Mouse (Mus musculus) liver, embryonic 11.5 days (tissue): ENCODE results near the gene Ppp1r15b. TPM values are rescaled to one million over a fixed set of nuclear protein-coding genes. Genes with fewer than 3 reads are reported as not detected.

Experiments
- ATAC-seq: fragments of 200-750 bp; cut with Nextera tagmentation; replicated peaks from 2 replicates; pipeline ENCODE4 v1.8.0; 2017; ENCODE audit warnings: moderate number of reproducible peaks, mild to moderate bottlenecking, moderate TSS enrichment, moderate library complexity; ENCODE audit not compliant: low FRiP score
- DNase-seq: peaks from one replicate; pipeline ENCODE4 v3.0.0-alpha.2; 2017; ENCODE audit warnings: low spot score
- H3K27ac ChIP-seq: fragments of 300-500 bp; sonication (generic); 2 replicates; pipeline ENCODE4 v1.5.1; 2014; ENCODE audit warnings: mild to moderate bottlenecking, low read depth, low read length, control low read depth
- H3K27me3 ChIP-seq: fragments of 300-500 bp; sonication (generic); replicated peaks from 2 replicates; pipeline ENCODE4 v1.6.1; 2014; ENCODE audit warnings: low read length, mixed read lengths; ENCODE audit not compliant: control insufficient read depth, insufficient read depth
- H3K36me3 ChIP-seq: fragments of 300-500 bp; sonication (generic); 2 replicates; pipeline ENCODE4 v1.6.1; 2014; ENCODE audit warnings: mild to moderate bottlenecking, low read length, moderate library complexity, mixed read lengths; ENCODE audit not compliant: control insufficient read depth, insufficient read depth
- H3K4me1 ChIP-seq: fragments of 300-500 bp; sonication (generic); replicated peaks from 2 replicates; pipeline ENCODE4 v1.6.1; 2014; ENCODE audit warnings: low read length, mixed read lengths; ENCODE audit not compliant: control insufficient read depth, insufficient read depth
- H3K4me2 ChIP-seq: fragments of 300-500 bp; sonication (generic); 2 replicates; pipeline ENCODE4 v1.6.1; 2014; ENCODE audit warnings: mild to moderate bottlenecking, control low read depth, moderate library complexity
- H3K4me3 ChIP-seq: fragments of 300-500 bp; sonication (generic); 2 replicates; pipeline ENCODE4 v1.5.1; 2014; ENCODE audit warnings: low read depth, low read length, control low read depth
- H3K9ac ChIP-seq: fragments of 300-500 bp; sonication (generic); 2 replicates; pipeline ENCODE4 v1.6.1; 2014; ENCODE audit warnings: low read depth, low read length, control low read depth
- H3K9me3 ChIP-seq: fragments of 300-500 bp; sonication (generic); 2 replicates; pipeline ENCODE4 v1.6.1; 2016; ENCODE audit warnings: low read length, inconsistent platforms, mixed read lengths; ENCODE audit not compliant: control insufficient read depth
- WGBS: fragments of 180-500 bp; shearing (Covaris S2); extraction: QIAGEN DNeasy Blood & Tissue Kit; methylation state at CpG from one replicate; pipeline ENCODE4 v1.1.7; 2014; 5-methylcytosine and 5-hydroxymethylcytosine counted together
- polyA plus RNA-seq: library from polyadenylated mRNA; unstranded; fragments of >200 nt; fragmentation: Nextera tagmentation; extraction: Ambion mirVana; gene quantifications from 2 replicates; pipeline ENCODE4 v1.2.1, GENCODE M21; 2014

The Ppp1r15b gene
- 89.0 and 95.4 TPM in 2 replicates for polyA plus RNA-seq

GRCm38 (mm10) chr1:133130638-133131560 lies at the start of gene Ppp1r15b:
Gene Ppp1r15b (plus strand): TSS chr1:133131143.
- H3K9me3 ChIP-seq, result no peaks in the 10 kb centered on the region
- H3K4me1 ChIP-seq, result peaks cover 14% of the 10 kb centered on the region
- peak within 1 kb of the TSS; percentile 97 for H3K27ac ChIP-seq
- WGBS, result under 1% methylated on average over 72 of the region's 72 CpGs
- H3K4me3 ChIP-seq, result peak within 1 kb of the TSS; percentile 99
- peak; percentile 98 for DNase-seq
- H3K4me2 ChIP-seq, result peak within 1 kb of the TSS; percentile 88
- ATAC-seq, result peak; percentile 98
- no peaks in the 10 kb centered on the region for H3K27me3 ChIP-seq
- H3K9ac ChIP-seq, result peak within 1 kb of the TSS; percentile 100
- peaks cover 15% of the 10 kb centered on the region for H3K36me3 ChIP-seq

DNA sequence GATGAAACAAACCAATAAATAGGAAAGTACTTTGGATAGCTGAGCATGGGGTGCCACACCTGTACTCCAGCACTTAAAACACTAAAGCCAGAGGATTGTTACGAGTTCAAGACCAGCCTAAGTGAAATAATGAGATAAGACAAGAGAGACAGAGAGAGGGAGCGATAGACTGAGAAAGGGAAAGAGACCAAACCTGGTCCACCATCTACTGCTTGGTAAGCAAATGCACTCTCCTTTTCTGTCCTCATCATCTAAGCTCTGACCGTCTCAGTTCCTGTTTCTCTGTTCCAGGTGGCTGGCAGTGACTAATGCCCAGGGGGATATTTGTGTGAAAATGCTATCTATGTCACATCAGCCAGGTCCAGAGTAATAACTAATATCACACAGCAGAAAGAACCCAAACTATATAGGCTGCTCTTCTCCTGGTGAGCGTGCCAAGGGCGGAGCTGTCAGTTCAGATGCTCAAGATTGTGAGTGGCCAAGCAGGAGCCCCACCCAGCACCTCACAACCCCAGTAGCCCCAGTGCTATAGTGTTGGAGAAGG lies 47.9 kb upstream of the Ppp1r15b start:
- ATAC-seq, result no peak
- 74% methylated on average over 5 of the region's 5 CpGs for WGBS
- Histone ChIP-seq H3K9me3 (no peaks in the 10 kb centered on the region), H3K9ac (no peak overlapping the region), H3K4me2 (no peak overlapping the region), H3K4me3 (no peak overlapping the region), H3K4me1 (peaks cover 21% of the 10 kb centered on the region), H3K36me3 (no peaks in the 10 kb centered on the region), H3K27me3 (no peaks in the 10 kb centered on the region), H3K27ac (no peak overlapping the region)
- DNase-seq, result no peak

DNA sequence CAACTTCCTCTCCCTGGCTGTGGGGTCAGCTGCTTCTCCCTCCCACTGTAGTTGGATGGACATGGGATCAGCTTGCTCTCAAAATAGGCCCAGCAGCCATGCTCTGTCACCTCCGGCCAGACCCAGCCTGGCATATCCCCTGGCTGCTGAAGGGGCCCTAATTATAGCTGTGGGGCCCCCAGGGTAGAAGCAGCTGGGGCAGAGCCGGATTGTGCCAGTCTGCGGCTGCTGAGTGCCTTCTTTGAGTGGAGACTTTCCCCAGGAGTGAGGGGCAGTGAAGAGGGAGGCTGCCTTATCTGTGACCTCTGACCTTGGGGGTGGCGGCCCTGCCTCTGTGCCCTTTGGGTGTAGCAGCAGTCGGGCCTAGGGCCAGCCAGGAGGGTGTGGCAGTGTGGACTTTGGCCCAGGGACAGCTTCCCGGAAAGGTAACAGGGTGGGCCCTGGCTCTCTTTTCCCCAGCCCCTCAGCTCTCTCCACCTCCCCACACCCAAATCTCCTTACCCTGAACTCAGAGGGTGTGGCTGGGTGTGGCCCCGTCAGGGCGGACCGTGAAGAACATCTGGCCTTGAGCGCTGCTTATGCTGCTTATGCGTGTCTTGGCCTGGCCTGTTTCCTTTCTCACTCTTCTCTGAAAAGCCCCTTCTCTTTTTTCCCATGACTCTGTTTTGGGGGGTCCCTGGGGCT lies 46.9 kb upstream of the Ppp1r15b start:
- 32% methylated on average over 11 of the region's 11 CpGs for WGBS
- Histone ChIP-seq H3K9me3 (no peaks in the 10 kb centered on the region), H3K9ac (no peak overlapping the region), H3K27ac (no peak overlapping the region), H3K4me2 (peak overlapping the region; percentile 28), H3K36me3 (no peaks in the 10 kb centered on the region), H3K27me3 (no peaks in the 10 kb centered on the region), H3K4me3 (no peak overlapping the region), H3K4me1 (peaks cover 21% of the 10 kb centered on the region)
- ATAC-seq, result peak; percentile 76
- no peak for DNase-seq

DNA sequence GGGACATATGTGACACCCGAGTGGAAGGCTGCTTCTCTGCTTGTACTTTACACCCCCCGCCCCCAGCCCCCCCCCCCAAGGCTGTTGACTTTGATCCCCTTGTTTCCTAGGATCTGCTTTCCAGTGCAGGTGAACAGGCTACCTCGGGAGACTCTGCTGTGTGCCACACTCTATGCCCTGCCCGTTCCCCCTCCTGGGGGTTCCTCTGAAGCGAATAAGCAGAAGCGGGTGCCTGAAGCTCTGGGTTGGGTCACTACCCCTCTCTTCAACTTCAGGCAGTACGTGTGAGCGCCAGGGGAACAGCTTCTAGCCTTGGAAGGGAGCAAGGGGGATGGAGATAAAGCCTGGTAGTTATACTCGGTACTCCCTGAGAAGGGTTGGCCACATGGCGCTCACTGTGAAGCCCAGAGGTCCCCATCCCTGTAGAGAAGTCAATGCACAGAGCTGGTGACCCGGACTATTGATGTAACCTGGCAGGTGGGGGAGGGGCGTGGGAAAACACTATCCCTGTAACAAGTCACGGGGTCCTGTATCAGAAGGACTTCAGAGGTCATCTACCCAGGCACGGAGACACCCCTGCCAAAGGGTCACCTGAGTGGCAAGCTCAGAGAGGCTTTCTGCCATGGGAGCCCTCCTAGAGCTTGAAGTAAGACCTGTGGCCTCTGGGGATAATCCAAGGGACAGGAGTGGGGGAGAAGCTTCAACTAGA lies 46.1 kb upstream of the Ppp1r15b start:
- Histone ChIP-seq H3K9me3 (no peaks in the 10 kb centered on the region), H3K27me3 (no peaks in the 10 kb centered on the region), H3K36me3 (no peaks in the 10 kb centered on the region), H3K4me3 (no peak overlapping the region), H3K4me1 (peaks cover 21% of the 10 kb centered on the region), H3K4me2 (peak overlapping the region; percentile 28), H3K9ac (no peak overlapping the region), H3K27ac (no peak overlapping the region)
- no peak for DNase-seq
- no peak for ATAC-seq
- WGBS, result 72% methylated on average over 14 of the region's 14 CpGs

DNA sequence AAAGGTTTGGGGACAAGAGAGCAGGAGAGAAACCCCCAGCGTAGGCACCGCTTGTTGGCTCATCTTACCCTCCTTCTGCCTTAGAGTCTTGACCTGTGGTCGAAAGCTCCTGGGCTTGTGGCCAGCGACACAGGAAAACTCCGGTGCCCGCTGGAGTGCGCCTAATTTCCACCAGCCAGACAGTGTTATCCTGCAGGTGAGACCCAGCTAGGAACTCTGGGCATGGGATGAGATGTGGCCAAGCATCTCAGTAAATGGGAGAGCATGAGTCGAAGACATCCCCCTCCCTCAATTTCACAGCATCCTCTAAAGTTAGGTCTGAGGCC lies 45.6 kb upstream of the Ppp1r15b start:
- H3K27me3 ChIP-seq, result no peaks in the 10 kb centered on the region
- H3K4me1 ChIP-seq, result peaks cover 21% of the 10 kb centered on the region
- ATAC-seq (no peak), DNase-seq (no peak)
- no peak overlapping the region for H3K9ac ChIP-seq
- no peak overlapping the region for H3K4me2 ChIP-seq
- H3K9me3 ChIP-seq, result no peaks in the 10 kb centered on the region
- no peaks in the 10 kb centered on the region for H3K36me3 ChIP-seq
- H3K27ac ChIP-seq, result no peak overlapping the region
- 95% methylated on average over 8 of the region's 8 CpGs for WGBS
- H3K4me3 ChIP-seq, result no peak overlapping the region

GRCm38 (mm10) chr1:133086804-133087203 lies 44.1 kb upstream of the Ppp1r15b start:
- H3K36me3 ChIP-seq, result no peaks in the 10 kb centered on the region
- no peak overlapping the region for H3K27ac ChIP-seq
- no peak overlapping the region for H3K4me3 ChIP-seq
- WGBS, result 85% methylated on average over 10 of the region's 10 CpGs
- peaks cover 21% of the 10 kb centered on the region for H3K4me1 ChIP-seq
- H3K9ac ChIP-seq, result no peak overlapping the region
- H3K27me3 ChIP-seq, result no peaks in the 10 kb centered on the region
- ATAC-seq (no peak), DNase-seq (no peak)
- no peaks in the 10 kb centered on the region for H3K9me3 ChIP-seq
- no peak overlapping the region for H3K4me2 ChIP-seq

GRCm38 (mm10) chr1:133087206-133087905 lies 43.6 kb upstream of the Ppp1r15b start:
- no peaks in the 10 kb centered on the region for H3K36me3 ChIP-seq
- DNase-seq (peak; percentile 59), ATAC-seq (no peak)
- 45% methylated on average over 7 of the region's 7 CpGs for WGBS
- no peak overlapping the region for H3K9ac ChIP-seq
- no peaks in the 10 kb centered on the region for H3K27me3 ChIP-seq
- H3K4me1 ChIP-seq, result peaks cover 21% of the 10 kb centered on the region
- no peak overlapping the region for H3K4me2 ChIP-seq
- no peaks in the 10 kb centered on the region for H3K9me3 ChIP-seq
- H3K27ac ChIP-seq, result no peak overlapping the region
- no peak overlapping the region for H3K4me3 ChIP-seq

GRCm38 (mm10) chr1:133088196-133088595 lies 42.7 kb upstream of the Ppp1r15b start:
- Histone ChIP-seq H3K4me3 (no peak overlapping the region), H3K27ac (no peak overlapping the region), H3K27me3 (no peaks in the 10 kb centered on the region), H3K9me3 (no peaks in the 10 kb centered on the region), H3K36me3 (no peaks in the 10 kb centered on the region), H3K4me1 (peaks cover 19% of the 10 kb centered on the region), H3K9ac (no peak overlapping the region), H3K4me2 (no peak overlapping the region)
- DNase-seq, result no peak
- 86% methylated on average over 10 of the region's 10 CpGs for WGBS
- ATAC-seq, result no peak
